Mouse (Mus musculus): ENCODE measurements around the gene Pdyn.

Pdyn gene

DNA sequence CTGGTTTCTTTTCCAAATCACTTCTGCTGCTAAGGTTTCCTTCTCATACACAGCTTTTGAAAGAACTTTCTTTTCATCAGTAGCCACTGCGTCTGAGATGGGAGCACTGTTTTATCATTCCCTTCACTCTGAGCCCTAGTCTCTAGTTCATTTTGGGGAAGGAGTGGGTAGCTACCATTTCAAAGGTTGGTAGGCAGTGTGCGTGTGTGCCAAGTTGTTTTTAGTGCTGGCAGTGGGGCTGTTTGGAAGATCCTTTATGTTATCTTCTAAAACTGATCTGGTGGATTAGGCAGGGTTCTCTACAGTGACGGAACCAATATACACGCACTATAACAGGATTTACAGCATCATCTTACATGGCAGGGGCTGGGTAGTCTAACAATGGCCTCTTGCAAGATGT lies 44.6 kb downstream of the Pdyn start:
- in situ Hi-C loops (cut with MboI, MseI), result no loop called here

DNA sequence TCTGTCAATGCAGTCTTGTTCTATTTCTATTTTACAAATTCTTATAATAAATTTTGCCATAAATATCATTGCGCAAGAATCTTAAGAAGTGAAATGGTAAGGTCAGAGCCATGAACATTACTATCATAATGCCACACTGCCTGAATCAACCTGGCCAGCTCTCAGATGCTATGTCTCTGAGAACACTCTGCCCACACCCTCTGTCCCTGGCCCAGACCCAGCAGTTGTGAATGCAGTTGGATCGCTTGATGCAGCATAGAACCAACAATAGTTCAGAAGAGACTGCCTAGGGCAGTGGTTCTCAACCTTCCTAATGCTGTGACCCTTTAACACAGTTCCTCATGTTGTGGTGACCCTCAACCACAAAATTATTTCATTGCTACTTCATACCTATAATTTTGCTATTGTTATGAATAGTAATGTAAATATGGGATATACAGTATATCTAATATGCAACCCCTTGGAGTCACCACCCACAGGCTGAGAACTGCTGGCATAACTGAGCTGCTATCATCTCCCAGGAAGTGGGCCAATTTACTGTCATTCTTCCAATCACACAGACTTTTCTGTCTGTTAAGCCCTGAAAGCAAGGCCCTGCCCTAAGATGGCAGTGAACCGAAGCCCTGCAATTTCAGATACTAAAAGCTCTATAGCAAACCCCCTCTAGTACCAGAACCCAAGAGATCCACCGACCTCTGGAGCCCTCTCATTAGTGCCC lies 45.3 kb downstream of the Pdyn start:
- in situ Hi-C loops (cut with MboI, MseI), result no loop called here

DNA sequence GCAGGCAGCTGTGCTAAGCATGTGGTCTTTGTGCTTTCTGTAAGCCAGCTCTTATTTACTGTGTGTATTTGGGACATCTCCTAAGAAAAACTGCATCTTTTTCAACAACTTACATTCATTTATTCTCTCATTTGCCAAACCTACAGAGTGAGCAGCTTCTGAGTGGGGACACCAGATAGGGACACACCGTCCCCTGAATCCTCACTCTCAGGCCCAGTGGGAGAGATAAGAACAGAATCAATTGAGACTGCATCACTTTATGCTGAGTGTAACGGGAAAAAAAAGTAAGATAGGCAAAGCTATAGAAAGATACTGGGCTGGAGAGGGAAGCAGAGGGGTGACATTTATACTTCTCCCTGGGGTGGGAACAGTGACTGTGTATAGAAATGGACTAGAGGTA lies 46.0 kb downstream of the Pdyn start:
- in situ Hi-C loops (cut with MboI, MseI), result no loop called here

DNA sequence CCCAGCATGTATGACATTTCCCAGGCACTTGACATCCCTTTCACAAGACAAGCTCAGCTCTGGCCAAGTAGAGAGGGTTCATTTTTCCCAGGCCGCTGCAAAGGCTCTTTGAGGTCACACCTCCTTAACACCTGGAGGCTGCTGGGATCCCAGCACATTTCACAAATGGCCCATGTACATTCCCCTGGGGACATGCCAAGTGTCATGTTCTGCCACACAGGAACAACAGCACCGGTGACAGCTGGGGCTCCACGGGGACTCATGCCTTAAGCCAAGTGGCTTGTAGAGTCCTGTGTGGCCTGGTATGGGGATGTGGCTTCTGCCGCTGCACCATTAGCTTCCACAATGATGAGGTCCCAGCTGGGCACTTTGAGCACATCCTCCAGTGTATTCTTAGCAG lies 47.0 kb downstream of the Pdyn start:
- in situ Hi-C loops (cut with MboI, MseI), result no loop called here

Data from T-helper 17 cell (primary cell).